Mouse (Mus musculus) hindbrain, postnatal 0 days (tissue): ENCODE data around the gene Mrpl52. TPM values are rescaled to one million over a fixed set of nuclear protein-coding genes. Genes with fewer than 3 reads are reported as not detected.

Experiments used
- ATAC-seq: fragments of 200-750 bp; cut with Nextera tagmentation; 2 replicates; pipeline ENCODE4 v1.8.0; 2017; ENCODE audit warnings: mild to moderate bottlenecking, moderate TSS enrichment, moderate library complexity
- DNase-seq: peaks from one replicate; pipeline ENCODE4 v3.0.0-alpha.2; 2015; ENCODE audit warnings: low spot score
- H3K27ac ChIP-seq: fragments of 300-500 bp; sonication (generic); 2 replicates; pipeline ENCODE4 v1.5.1; 2014; ENCODE audit warnings: mild to moderate bottlenecking
- H3K27me3 ChIP-seq: fragments of 300-500 bp; sonication (generic); 2 replicates; pipeline ENCODE4 v1.6.1; 2014; ENCODE audit warnings: low read length, mixed read lengths; ENCODE audit not compliant: insufficient read depth
- H3K36me3 ChIP-seq: fragments of 300-500 bp; sonication (generic); 2 replicates; pipeline ENCODE4 v1.6.1; 2014; ENCODE audit warnings: low read length, mixed read lengths; ENCODE audit not compliant: insufficient read depth
- H3K4me1 ChIP-seq: fragments of 300-500 bp; sonication (generic); 2 replicates; pipeline ENCODE4 v1.6.1; 2014; ENCODE audit warnings: antibody characterized with exemption, low read length, mixed read lengths; ENCODE audit not compliant: insufficient read depth
- H3K4me2 ChIP-seq: fragments of 300-500 bp; sonication (generic); 2 replicates; pipeline ENCODE4 v1.6.1; 2014; ENCODE audit warnings: low read depth, mild to moderate bottlenecking, low read length, moderate library complexity, mixed read lengths
- H3K4me3 ChIP-seq: fragments of 300-500 bp; sonication (generic); 2 replicates; pipeline ENCODE4 v1.5.1; 2014; ENCODE audit warnings: low read length
- H3K9ac ChIP-seq: fragments of 300-500 bp; sonication (generic); replicated peaks from 2 replicates; pipeline ENCODE4 v1.6.1; 2014; ENCODE audit warnings: mild to moderate bottlenecking, low read length, moderate library complexity, mixed read lengths
- H3K9me3 ChIP-seq: fragments of 300-500 bp; sonication (generic); 2 replicates; pipeline ENCODE4 v1.6.1; 2016; ENCODE audit warnings: low read length, mixed read lengths
- CTCF ChIP-seq: IDR thresholded peaks from 2 replicates; pipeline ENCODE4 v1.5.1; 2016; ENCODE audit warnings: antibody characterized with exemption, control low read depth, low read depth
- WGBS: fragments of 180-500 bp; shearing (Covaris S2); extraction: QIAGEN DNeasy Blood & Tissue Kit; methylation state at CpG from one replicate; pipeline ENCODE4 v1.1.7; 2014; 5-methylcytosine and 5-hydroxymethylcytosine counted together
- polyA plus RNA-seq: library from polyadenylated mRNA; unstranded; fragments of >200 nt; fragmentation: Nextera tagmentation; extraction: Ambion mirVana; gene quantifications from 2 replicates; pipeline ENCODE4 v1.2.1, GENCODE M21; 2015
- total RNA-seq: library from RNA; depleted of rRNA; stranded (reverse); fragments of >200 nt; gene quantifications from 2 replicates; pipeline ENCODE4 v1.2.3, GENCODE M21; 2014

Gene Mrpl52
- total and polyA plus RNA-seq, 2 experiments from 2014 or later = 113 to 266 TPM

DNA sequence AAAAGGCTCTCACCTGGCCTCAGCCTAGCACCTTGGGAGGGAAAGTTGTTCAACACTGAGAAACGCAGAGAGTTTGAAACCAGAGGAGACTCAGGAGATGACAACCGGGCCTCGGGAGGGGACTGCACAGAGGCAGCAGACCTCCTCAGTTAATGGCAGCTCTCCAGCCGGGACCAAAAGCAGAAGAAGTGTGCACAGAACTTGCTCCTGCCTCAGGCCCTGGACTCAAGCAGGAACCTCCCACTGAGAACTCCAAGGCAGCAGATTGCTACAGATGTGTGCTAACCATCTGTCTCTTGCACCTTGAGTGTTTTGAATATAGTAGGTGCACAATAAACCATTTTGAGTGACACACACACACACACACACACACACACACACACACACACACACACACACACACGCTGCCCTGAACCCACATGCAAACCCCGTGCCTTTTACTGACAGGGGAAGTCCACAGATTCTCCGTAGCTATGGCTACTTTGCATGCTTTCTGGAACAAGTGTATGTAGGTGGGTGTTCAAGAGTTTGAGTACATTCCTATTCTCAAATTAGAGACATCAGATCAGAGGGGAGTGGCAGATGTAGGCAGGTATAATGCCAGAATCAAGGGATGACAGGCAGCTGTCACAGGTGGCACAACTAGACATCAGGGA is 28.7 kb upstream of the Mrpl52 start:
- Histone ChIP-seq H3K9me3 (no peaks in the 10 kb centered on the region), H3K27me3 (no peaks in the 10 kb centered on the region), H3K27ac (no peak overlapping the region), H3K9ac (no peak overlapping the region), H3K4me3 (no peak overlapping the region), H3K4me2 (no peak overlapping the region), H3K4me1 (no peaks in the 10 kb centered on the region), H3K36me3 (no peaks in the 10 kb centered on the region)
- 80% methylated on average over 7 of the region's 7 CpGs for WGBS
- ATAC-seq (no peak), DNase-seq (no peak)
- no peak for TF ChIP-seq CTCF

DNA sequence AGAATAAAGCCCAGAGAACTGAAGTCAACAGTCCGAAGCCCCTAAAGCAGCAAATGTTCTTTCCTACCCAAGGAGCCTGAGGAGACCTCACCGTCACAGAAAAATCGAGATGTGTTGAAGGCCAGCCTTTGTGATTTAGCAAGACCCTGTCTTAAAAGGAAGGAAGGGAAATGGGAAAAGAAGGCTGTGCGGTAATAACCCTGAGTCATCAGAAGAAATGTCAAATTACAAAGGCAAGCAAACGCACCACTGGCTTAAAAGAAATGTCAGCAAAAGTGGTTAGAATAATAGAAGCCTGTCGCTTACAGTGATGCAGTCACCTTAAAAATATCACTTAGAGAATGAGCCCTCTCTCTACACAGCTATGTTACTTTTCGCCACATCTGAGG is 28.2 kb upstream of the Mrpl52 start:
- H3K4me1 ChIP-seq = no peaks in the 10 kb centered on the region
- H3K27me3 ChIP-seq = no peaks in the 10 kb centered on the region
- no peak overlapping the region for H3K4me3 ChIP-seq
- no peak for TF ChIP-seq CTCF
- H3K4me2 ChIP-seq = no peak overlapping the region
- H3K9ac ChIP-seq = no peak overlapping the region
- DNase-seq (no peak), ATAC-seq (no peak)
- no peak overlapping the region for H3K27ac ChIP-seq
- WGBS = 79% methylated on average over 7 of the region's 7 CpGs
- H3K36me3 ChIP-seq = no peaks in the 10 kb centered on the region
- H3K9me3 ChIP-seq = no peaks in the 10 kb centered on the region

DNA sequence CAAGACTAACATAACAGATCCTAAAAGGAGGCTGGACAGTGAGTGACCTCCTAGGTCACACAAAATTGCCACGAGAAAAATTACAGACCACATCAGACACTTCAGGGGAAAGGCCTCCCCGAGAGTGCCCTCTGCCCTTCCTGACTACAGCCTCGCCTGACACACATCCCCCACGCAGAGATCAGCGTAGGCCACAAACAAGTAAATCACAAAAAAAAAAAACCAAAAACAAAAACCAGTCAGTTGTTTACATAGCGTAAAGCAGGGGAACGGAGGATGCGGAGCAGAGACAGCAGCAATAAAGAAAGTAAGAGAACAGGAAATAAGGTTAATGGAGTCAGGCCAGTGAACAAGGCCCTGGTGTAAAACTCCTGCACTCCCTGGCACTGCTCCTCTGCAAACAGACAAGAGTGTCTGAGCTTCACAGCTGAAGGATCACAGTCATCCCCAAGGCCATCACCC is 27.8 kb upstream of the Mrpl52 start:
- Histone ChIP-seq H3K9me3 (no peaks in the 10 kb centered on the region), H3K4me1 (no peaks in the 10 kb centered on the region), H3K36me3 (no peaks in the 10 kb centered on the region), H3K27me3 (no peaks in the 10 kb centered on the region), H3K27ac (no peak overlapping the region), H3K9ac (no peak overlapping the region), H3K4me3 (no peak overlapping the region), H3K4me2 (no peak overlapping the region)
- TF ChIP-seq CTCF = no peak
- ATAC-seq (no peak), DNase-seq (no peak)
- WGBS = 58% methylated on average over 8 of the region's 8 CpGs

DNA sequence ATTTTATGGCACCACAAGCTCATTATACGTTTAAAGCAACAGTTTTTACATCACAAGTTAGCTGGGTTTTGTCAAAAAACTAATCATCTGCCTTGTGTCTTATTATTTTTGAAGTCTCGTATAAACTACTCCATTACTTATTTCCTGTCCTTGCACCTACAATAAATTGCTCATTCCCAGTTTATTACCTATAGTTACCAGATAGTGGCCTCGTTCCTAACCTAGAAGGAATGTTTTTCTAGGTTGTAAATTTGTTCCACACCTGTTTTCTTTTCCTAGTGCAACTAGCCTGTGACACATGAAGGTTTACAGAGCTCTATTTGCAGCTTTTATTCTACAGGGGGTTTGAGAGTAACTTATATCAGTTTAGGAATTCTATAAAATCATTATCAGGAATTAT is 25.0 kb upstream of the Mrpl52 start:
- Histone ChIP-seq H3K9me3 (no peaks in the 10 kb centered on the region), H3K4me1 (no peaks in the 10 kb centered on the region), H3K4me2 (no peak overlapping the region), H3K27ac (no peak overlapping the region), H3K4me3 (no peak overlapping the region), H3K9ac (no peak overlapping the region), H3K27me3 (no peaks in the 10 kb centered on the region), H3K36me3 (no peaks in the 10 kb centered on the region)
- WGBS = 78% methylated on average over 3 of the region's 3 CpGs
- ATAC-seq (no peak), DNase-seq (no peak)
- no peak for TF ChIP-seq CTCF

DNA sequence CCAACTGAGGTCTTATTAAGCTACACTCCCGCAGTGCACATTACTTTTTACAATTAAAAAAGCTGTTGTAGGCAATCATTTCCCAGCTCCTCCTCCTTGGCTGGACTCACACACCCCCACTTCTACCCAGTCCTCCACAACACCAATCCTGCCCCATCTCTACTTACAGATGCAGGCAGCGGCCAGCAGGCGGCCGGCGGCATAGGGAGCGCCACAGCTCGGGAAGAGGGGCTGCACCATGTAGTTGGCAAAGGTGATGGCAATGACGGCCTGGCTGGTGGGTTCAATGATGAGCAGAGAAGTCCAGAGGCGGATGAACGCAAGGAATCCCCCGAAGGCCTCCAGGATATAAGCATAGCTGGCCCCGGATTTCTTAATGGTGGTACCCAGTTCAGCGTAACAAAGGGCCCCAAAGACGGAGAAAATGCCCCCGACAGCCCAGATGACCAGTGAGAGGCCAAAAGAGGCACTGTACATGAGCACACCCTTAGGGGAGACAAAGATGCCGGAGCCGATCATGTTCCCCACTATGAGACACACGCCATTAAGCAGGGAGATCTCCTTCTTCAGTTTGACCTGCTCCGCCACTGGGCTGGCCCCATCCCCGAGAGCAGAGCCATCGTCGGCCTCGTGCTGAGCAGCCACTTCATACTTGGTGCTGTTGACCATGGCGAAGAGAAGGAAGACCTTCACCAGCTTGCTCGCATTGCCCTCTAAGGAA is 18.2 kb upstream of the Mrpl52 start:
- 79% methylated on average over 25 of the region's 25 CpGs for WGBS
- Histone ChIP-seq H3K4me3 (no peak overlapping the region), H3K36me3 (no peaks in the 10 kb centered on the region), H3K27ac (no peak overlapping the region), H3K4me1 (no peaks in the 10 kb centered on the region), H3K4me2 (no peak overlapping the region), H3K9ac (no peak overlapping the region), H3K27me3 (no peaks in the 10 kb centered on the region), H3K9me3 (no peaks in the 10 kb centered on the region)
- no peak for ATAC-seq
- no peak for DNase-seq
- TF ChIP-seq CTCF = peak; percentile 36

DNA sequence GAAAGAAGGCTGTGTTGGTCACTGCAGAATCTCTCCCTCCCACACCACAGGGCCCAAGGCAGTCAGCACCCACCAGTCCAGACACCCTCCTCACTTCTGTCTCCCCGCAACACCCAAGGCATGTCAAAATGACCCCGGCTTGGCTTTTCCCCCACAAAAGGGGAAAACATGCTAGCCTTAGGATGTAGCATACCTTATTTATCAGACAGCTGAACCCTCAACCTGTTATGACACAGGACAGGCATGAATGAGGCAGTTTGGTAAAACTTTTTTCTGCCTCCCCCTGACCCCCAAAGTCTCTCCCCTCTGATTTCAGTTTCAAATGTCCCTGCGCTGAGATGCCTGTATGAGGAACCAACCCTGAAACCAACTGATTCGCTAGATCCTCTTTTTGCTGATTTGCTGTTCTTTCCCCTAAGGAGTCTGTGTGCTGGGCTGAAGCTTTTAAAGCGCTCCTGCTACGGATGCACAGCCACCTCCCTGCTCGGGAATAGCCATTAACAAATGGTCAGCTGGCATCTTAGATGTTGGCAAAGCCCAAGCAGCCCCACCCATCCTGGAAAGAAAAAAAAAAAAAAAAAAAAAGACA is 17.6 kb upstream of the Mrpl52 start:
- Histone ChIP-seq H3K27ac (no peak overlapping the region), H3K27me3 (no peaks in the 10 kb centered on the region), H3K4me3 (no peak overlapping the region), H3K9ac (no peak overlapping the region), H3K9me3 (no peaks in the 10 kb centered on the region), H3K4me2 (no peak overlapping the region), H3K4me1 (no peaks in the 10 kb centered on the region), H3K36me3 (no peaks in the 10 kb centered on the region)
- ATAC-seq (no peak), DNase-seq (no peak)
- no peak for TF ChIP-seq CTCF
- WGBS = 69% methylated on average over 7 of the region's 7 CpGs
